Mouse (Mus musculus): Measurements from ENCODE around the gene Tbck. TPM values are rescaled to one million over a fixed set of nuclear protein-coding genes. Genes with fewer than 3 reads are reported as not detected.
A peak's percentile ranks its signal among the peaks of the same experiment; 100 is the strongest.

Gene Tbck
- polyA plus RNA-seq, 1 experiment from 2014 or later, result 14.9 TPM

DNA sequence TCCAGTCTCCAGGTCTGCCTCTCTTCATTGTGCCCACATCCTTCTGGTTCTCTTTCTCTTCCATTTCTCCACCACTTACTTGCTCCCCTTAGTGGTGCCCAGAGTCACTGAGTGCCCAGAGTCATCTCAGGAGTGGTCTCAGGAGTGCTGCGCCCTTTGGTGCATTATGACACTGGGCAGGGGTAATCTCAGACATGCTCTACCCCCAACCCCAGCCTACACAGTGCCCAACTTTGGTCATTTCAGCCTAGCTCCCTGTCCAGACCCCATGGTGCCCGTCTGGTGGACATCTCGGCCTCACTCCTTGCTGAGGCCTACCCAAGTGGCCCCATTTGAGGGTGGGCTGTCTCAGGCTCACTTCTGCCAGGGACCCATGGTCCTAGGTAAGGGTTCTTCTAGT, 102.7 kb downstream of the Tbck start:
- Histone ChIP-seq H3K4me3 (ENCODE audit: low read length) (no peak overlapping the region), H3K36me3 (ENCODE audit: control insufficient read depth, insufficient read depth, low read length) (no peaks in the 10 kb centered on the region), H3K4me2 (ENCODE audit: low read depth, low read length) (no peak overlapping the region), H3K9ac (ENCODE audit: low read depth, low read length) (no peak overlapping the region), H3K9me3 (ENCODE audit: control insufficient read depth, low read length) (no peaks in the 10 kb centered on the region), H3K27ac (ENCODE audit: low read length) (no peak overlapping the region), H3K4me1 (ENCODE audit: control insufficient read depth, insufficient read depth, low read length) (no peaks in the 10 kb centered on the region), H3K27me3 (replicated peaks; ENCODE audit: control insufficient read depth, insufficient read depth, low read length) (no peaks in the 10 kb centered on the region)
- 86% methylated on average over 3 of the region's 3 CpGs for WGBS
- no peak for ATAC-seq

GRCm38 (mm10) chr3:132787775-132788174, 103.8 kb downstream of the Tbck start:
- ATAC-seq, result no peak
- WGBS, result 94% methylated on average over 4 of the region's 4 CpGs
- no peak overlapping the region for H3K4me3 ChIP-seq (ENCODE audit: low read length)
- H3K9me3 ChIP-seq (ENCODE audit: control insufficient read depth, low read length), result no peaks in the 10 kb centered on the region
- no peaks in the 10 kb centered on the region for H3K4me1 ChIP-seq (ENCODE audit: control insufficient read depth, insufficient read depth, low read length)
- no peak overlapping the region for H3K27ac ChIP-seq (ENCODE audit: low read length)
- H3K4me2 ChIP-seq (ENCODE audit: low read depth, low read length), result no peak overlapping the region
- no peaks in the 10 kb centered on the region for H3K36me3 ChIP-seq (ENCODE audit: control insufficient read depth, insufficient read depth, low read length)
- no peak overlapping the region for H3K9ac ChIP-seq (ENCODE audit: low read depth, low read length)
- no peaks in the 10 kb centered on the region for H3K27me3 ChIP-seq (replicated peaks; ENCODE audit: control insufficient read depth, insufficient read depth, low read length)

DNA sequence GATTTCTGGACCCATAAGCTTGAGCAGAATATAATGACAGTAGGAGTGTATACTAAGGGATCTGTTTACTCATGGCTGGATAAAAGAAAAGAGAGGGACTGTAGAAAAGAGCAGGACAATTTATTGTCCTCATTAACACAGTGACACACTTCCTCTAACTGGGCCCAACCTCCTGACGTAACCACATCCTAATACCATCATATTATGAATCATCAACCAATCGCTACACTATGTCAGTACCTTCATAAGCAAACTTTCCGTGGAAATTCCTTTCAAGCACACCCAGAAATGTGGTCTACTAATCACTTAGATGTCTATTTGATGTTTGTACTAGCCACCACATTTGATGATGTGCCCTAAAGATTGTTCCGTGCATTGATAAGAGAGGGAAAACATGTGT, 107.2 kb downstream of the Tbck start:
- no peak overlapping the region for H3K9ac ChIP-seq (ENCODE audit: low read depth, low read length)
- no peak overlapping the region for H3K4me3 ChIP-seq (ENCODE audit: low read length)
- H3K27ac ChIP-seq (ENCODE audit: low read length), result no peak overlapping the region
- 81% methylated on average over 4 of the region's 4 CpGs for WGBS
- ATAC-seq, result no peak
- H3K36me3 ChIP-seq (ENCODE audit: control insufficient read depth, insufficient read depth, low read length), result no peaks in the 10 kb centered on the region
- no peaks in the 10 kb centered on the region for H3K4me1 ChIP-seq (ENCODE audit: control insufficient read depth, insufficient read depth, low read length)
- no peak overlapping the region for H3K4me2 ChIP-seq (ENCODE audit: low read depth, low read length)
- no peaks in the 10 kb centered on the region for H3K9me3 ChIP-seq (ENCODE audit: control insufficient read depth, low read length)
- no peaks in the 10 kb centered on the region for H3K27me3 ChIP-seq (replicated peaks; ENCODE audit: control insufficient read depth, insufficient read depth, low read length)

GRCm38 (mm10) chr3:132800196-132800595, 116.3 kb downstream of the Tbck start:
- Histone ChIP-seq H3K9ac (ENCODE audit: low read depth, low read length) (no peak overlapping the region), H3K27me3 (replicated peaks; ENCODE audit: control insufficient read depth, insufficient read depth, low read length) (no peaks in the 10 kb centered on the region), H3K9me3 (ENCODE audit: control insufficient read depth, low read length) (no peaks in the 10 kb centered on the region), H3K27ac (ENCODE audit: low read length) (no peak overlapping the region), H3K4me1 (ENCODE audit: control insufficient read depth, insufficient read depth, low read length) (no peaks in the 10 kb centered on the region), H3K36me3 (ENCODE audit: control insufficient read depth, insufficient read depth, low read length) (0 out of 2 replicates have a peak, but pooled peaks cover 2% of the 10 kb centered on the region), H3K4me2 (ENCODE audit: low read depth, low read length) (no peak overlapping the region), H3K4me3 (ENCODE audit: low read length) (no peak overlapping the region)
- no peak for ATAC-seq
- 69% methylated on average over 1 of the region's 1 CpGs for WGBS

- Histone ChIP-seq H3K9ac (ENCODE audit: low read depth, low read length) (no peak overlapping the region), H3K36me3 (ENCODE audit: control insufficient read depth, insufficient read depth, low read length) (0 out of 2 replicates have a peak, but pooled peaks cover 2% of the 10 kb centered on the region), H3K9me3 (ENCODE audit: control insufficient read depth, low read length) (no peaks in the 10 kb centered on the region), H3K27me3 (replicated peaks; ENCODE audit: control insufficient read depth, insufficient read depth, low read length) (no peaks in the 10 kb centered on the region), H3K4me3 (ENCODE audit: low read length) (no peak overlapping the region), H3K27ac (ENCODE audit: low read length) (no peak overlapping the region), H3K4me1 (ENCODE audit: control insufficient read depth, insufficient read depth, low read length) (no peaks in the 10 kb centered on the region), H3K4me2 (ENCODE audit: low read depth, low read length) (no peak overlapping the region)
- 80% methylated on average over 3 of the region's 3 CpGs for WGBS
- ATAC-seq, result no peak
Observed at GRCm38 (mm10) chr3:132801910-132802309, 118.0 kb downstream of the Tbck start.

DNA sequence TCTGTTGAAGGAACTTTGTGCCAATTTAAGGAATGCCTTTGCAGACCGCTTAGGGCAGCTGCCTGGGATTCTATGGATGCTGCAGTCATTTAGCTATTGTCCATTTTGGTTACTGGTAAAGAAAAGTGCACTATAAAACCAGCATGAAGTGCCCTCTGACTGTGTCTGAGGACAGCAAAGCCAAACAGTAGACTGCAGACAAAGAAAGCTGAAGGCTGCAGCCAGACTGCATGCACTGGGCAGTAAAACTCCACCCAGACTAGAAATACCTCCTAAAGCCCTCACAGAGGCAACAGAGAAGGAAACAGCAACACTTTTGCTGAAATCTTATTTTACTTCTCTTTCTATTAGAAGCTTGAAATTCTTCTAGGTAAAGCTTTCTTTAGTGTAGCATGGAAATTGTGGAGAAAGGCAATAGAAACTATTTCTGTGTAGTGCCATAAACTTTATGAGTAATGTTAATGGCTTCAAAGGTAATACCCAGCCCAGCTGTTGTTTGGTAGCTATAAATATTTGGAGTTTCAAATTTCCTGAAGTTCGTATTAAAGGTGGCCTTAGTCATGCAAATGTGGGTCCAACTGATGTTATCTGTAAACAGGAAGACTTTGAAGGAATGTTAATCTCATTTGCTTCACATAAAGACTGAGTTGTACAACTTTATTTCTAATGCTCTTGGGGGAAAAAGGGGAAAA, 124.1 kb downstream of the Tbck start:
- peak; percentile 77 for ATAC-seq
- Histone ChIP-seq H3K27me3 (replicated peaks; ENCODE audit: control insufficient read depth, insufficient read depth, low read length) (no peaks in the 10 kb centered on the region), H3K27ac (ENCODE audit: low read length) (no peak overlapping the region)

DNA sequence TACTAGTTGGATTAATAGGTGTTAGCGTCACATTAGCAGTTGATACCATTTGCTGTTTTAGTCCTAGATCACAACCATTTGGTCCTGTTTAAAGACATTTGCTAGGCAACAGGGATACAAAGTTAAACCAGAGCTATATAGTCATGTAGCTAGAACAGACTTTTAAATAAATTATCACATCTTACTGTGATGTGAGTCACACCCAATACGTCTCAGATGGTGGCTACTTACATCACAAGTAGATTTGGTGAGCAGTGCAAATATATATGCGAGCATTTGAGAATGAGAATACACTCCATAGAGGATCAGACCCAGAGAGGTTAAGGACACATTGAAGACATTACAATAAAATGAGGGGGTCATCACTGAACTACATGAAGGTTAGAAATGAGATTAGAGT, 125.0 kb downstream of the Tbck start:
- ATAC-seq, result no peak
- Histone ChIP-seq H3K27me3 (replicated peaks; ENCODE audit: control insufficient read depth, insufficient read depth, low read length) (no peaks in the 10 kb centered on the region), H3K4me2 (ENCODE audit: low read depth, low read length) (no peak overlapping the region), H3K9me3 (ENCODE audit: control insufficient read depth, low read length) (no peaks in the 10 kb centered on the region), H3K9ac (ENCODE audit: low read depth, low read length) (no peak overlapping the region), H3K27ac (ENCODE audit: low read length) (no peak overlapping the region), H3K4me1 (ENCODE audit: control insufficient read depth, insufficient read depth, low read length) (0 out of 2 replicates have a peak, but pooled peaks cover 5% of the 10 kb centered on the region), H3K4me3 (ENCODE audit: low read length) (no peak overlapping the region), H3K36me3 (ENCODE audit: control insufficient read depth, insufficient read depth, low read length) (no peaks in the 10 kb centered on the region)
- WGBS, result 91% methylated on average over 3 of the region's 3 CpGs

More for the DNA sequence above, 124.1 kb downstream of the Tbck start:
- H3K9me3 ChIP-seq (ENCODE audit: control insufficient read depth, low read length), result no peaks in the 10 kb centered on the region
- H3K9ac ChIP-seq (ENCODE audit: low read depth, low read length), result no peak overlapping the region
- 61% methylated on average over 2 of the region's 2 CpGs for WGBS
- no peak overlapping the region for H3K4me2 ChIP-seq (ENCODE audit: low read depth, low read length)
- H3K36me3 ChIP-seq (ENCODE audit: control insufficient read depth, insufficient read depth, low read length), result no peaks in the 10 kb centered on the region
- no peak overlapping the region for H3K4me3 ChIP-seq (ENCODE audit: low read length)
- H3K4me1 ChIP-seq (ENCODE audit: control insufficient read depth, insufficient read depth, low read length), result 0 out of 2 replicates have a peak, but pooled peaks cover 3% of the 10 kb centered on the region

DNA sequence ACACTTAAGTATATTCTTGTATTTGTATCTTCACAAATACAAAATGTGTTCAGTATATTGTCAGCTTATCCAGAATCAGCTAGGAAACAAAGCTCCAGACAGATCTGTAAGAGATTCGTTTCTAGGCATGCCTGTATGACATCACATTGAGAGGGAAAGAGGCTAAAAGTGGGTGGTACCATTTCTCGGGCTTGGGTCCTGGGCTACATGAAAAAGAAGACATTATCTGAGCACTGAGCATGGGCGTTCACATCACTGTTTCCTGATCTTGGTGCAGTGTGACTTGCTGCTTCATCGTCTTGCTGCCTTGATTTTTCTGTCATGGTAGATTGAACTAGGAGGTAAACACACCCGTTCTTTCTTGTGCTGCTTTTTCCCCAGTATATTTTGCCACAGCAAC, 127.8 kb downstream of the Tbck start:
- H3K9ac ChIP-seq (ENCODE audit: low read depth, low read length), result no peak overlapping the region
- H3K4me1 ChIP-seq (ENCODE audit: control insufficient read depth, insufficient read depth, low read length), result 0 out of 2 replicates have a peak, but pooled peaks cover 5% of the 10 kb centered on the region
- no peak overlapping the region for H3K4me3 ChIP-seq (ENCODE audit: low read length)
- WGBS, result 56% methylated on average over 5 of the region's 5 CpGs
- H3K27ac ChIP-seq (ENCODE audit: low read length), result no peak overlapping the region
- no peaks in the 10 kb centered on the region for H3K27me3 ChIP-seq (replicated peaks; ENCODE audit: control insufficient read depth, insufficient read depth, low read length)
- H3K9me3 ChIP-seq (ENCODE audit: control insufficient read depth, low read length), result no peaks in the 10 kb centered on the region
- no peak for ATAC-seq
- no peaks in the 10 kb centered on the region for H3K36me3 ChIP-seq (ENCODE audit: control insufficient read depth, insufficient read depth, low read length)
- H3K4me2 ChIP-seq (ENCODE audit: low read depth, low read length), result no peak overlapping the region

- no peaks in the 10 kb centered on the region for H3K27me3 ChIP-seq (replicated peaks; ENCODE audit: control insufficient read depth, insufficient read depth, low read length)
- no peak overlapping the region for H3K4me2 ChIP-seq (ENCODE audit: low read depth, low read length)
- H3K4me3 ChIP-seq (ENCODE audit: low read length), result no peak overlapping the region
- H3K9ac ChIP-seq (ENCODE audit: low read depth, low read length), result no peak overlapping the region
- H3K27ac ChIP-seq (ENCODE audit: low read length), result 0 out of 2 replicates have a peak overlapping the region, but pooled peaks have one; percentile 14
- H3K4me1 ChIP-seq (ENCODE audit: control insufficient read depth, insufficient read depth, low read length), result 0 out of 2 replicates have a peak, but pooled peaks cover 5% of the 10 kb centered on the region
- H3K9me3 ChIP-seq (ENCODE audit: control insufficient read depth, low read length), result no peaks in the 10 kb centered on the region
- 50% methylated on average over 5 of the region's 5 CpGs for WGBS
- no peaks in the 10 kb centered on the region for H3K36me3 ChIP-seq (ENCODE audit: control insufficient read depth, insufficient read depth, low read length)
- ATAC-seq, result no peak
Observed at GRCm38 (mm10) chr3:132812356-132812755, 128.4 kb downstream of the Tbck start.

DNA sequence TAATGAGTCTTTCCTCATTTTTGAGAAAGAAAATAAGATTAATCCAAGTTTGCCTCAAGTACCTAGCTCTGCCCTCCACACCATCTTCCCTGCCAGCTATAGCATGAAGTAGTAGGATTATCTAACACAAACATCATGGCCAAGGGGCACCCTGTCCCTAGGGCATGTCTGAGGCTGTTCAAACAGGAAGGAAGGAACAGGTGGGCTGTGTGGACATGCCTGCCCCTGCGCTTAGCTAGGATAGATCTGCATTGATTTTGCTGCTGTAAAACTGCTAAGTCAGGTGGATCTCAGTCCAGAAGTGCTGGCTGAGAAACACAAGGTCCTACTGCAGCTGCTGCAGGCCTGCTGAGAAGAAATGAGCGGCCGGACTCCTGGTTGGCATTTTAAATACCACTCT, 129.2 kb downstream of the Tbck start:
- WGBS, result 74% methylated on average over 3 of the region's 3 CpGs
- Histone ChIP-seq H3K4me1 (ENCODE audit: control insufficient read depth, insufficient read depth, low read length) (0 out of 2 replicates have a peak, but pooled peaks cover 5% of the 10 kb centered on the region), H3K9ac (ENCODE audit: low read depth, low read length) (no peak overlapping the region)

More for the DNA sequence above, 129.2 kb downstream of the Tbck start:
- no peak overlapping the region for H3K4me2 ChIP-seq (ENCODE audit: low read depth, low read length)
- no peak; the same call in 1 of the 2 replicates for ATAC-seq
- no peaks in the 10 kb centered on the region for H3K9me3 ChIP-seq (ENCODE audit: control insufficient read depth, low read length)
- no peaks in the 10 kb centered on the region for H3K36me3 ChIP-seq (ENCODE audit: control insufficient read depth, insufficient read depth, low read length)
- no peaks in the 10 kb centered on the region for H3K27me3 ChIP-seq (replicated peaks; ENCODE audit: control insufficient read depth, insufficient read depth, low read length)
- no peak overlapping the region for H3K4me3 ChIP-seq (ENCODE audit: low read length)
- no peak overlapping the region for H3K27ac ChIP-seq (ENCODE audit: low read length)

Measured in intestine, embryonic 16.5 days (tissue).